ENCODE assay signal across 11 mouse cellular contexts in the genomic region with DNA sequence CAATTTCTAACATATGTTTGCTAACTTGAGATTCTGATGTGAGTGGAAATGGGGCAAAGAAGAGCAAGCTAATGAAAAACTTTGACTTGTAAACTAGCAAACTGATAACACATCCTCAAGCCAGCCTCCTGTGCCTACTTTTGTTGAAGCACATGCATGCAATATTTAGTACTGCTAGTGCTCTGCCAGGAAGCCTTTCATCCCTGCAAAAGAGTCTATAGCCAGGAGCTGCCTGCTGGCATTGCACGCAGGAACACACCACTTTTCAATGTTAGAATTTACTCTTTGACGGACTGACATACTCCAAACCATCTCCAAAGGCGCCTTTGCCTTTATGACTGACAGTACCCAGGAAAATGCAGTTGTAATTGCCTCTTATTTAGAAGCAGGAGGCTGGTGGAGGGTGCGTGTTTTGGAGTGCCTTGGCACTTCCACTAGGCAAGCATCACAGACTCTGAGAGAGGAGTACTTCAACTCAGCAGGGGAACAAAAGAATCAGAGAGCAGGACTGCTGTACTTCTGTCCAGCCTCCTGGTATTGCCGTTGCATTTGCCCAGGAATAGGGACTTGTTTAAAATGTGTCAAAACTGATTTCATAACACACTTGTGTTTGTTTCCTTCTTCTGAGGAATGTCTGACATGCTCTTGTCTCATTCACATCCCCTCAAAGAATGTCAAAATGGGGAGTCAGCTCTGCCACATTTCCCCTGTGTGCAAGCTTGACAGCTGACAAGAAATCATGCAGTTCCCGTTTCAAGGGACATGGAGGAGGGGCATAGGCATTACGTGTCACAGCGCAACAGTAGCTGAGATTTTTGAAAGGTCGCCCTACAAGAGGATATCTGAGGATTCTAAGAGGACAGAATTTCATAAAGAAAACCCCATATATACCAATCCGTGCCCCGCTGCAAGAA.
"Had no signal": no experiment of that assay in that cellular context is flagged by ENCODE, and none has a peak within 500 bp of the region (broad histone marks: within the 10 kb centered on the region; RNA-seq: fewer than 3 reads in every experiment).

No protein-coding gene starts in this region.

- ATAC-seq: liver, embryonic 12.5 days had no signal

- H3K4me1 ChIP-seq: kidney, embryonic 15.5 days; limb, embryonic 15.5 days; liver, embryonic 12.5 days; neural tube, embryonic 12.5 days had no signal

- H3K27ac ChIP-seq: kidney, embryonic 15.5 days; left cerebral cortex, adult 2 months; limb, embryonic 15.5 days; liver, embryonic 12.5 days; neural tube, embryonic 12.5 days; stomach, postnatal 0 days had no signal

- H3K4me2 ChIP-seq: kidney, embryonic 15.5 days; limb, embryonic 15.5 days; liver, embryonic 12.5 days; lung, embryonic 14.5 days; neural tube, embryonic 12.5 days had no signal

- H3K9me3 ChIP-seq: kidney, embryonic 15.5 days; limb, embryonic 15.5 days; liver, embryonic 12.5 days; neural tube, embryonic 12.5 days had no signal

- H3K36me3 ChIP-seq: kidney, embryonic 15.5 days; limb, embryonic 15.5 days; liver, embryonic 12.5 days; neural tube, embryonic 12.5 days had no signal

- H3K9ac ChIP-seq: kidney, embryonic 15.5 days; limb, embryonic 15.5 days; liver, embryonic 12.5 days; lung, embryonic 14.5 days; neural tube, embryonic 12.5 days had no signal

- H3K4me3 ChIP-seq: kidney, embryonic 15.5 days; left cerebral cortex, adult 2 months; limb, embryonic 15.5 days; liver, embryonic 12.5 days; neural tube, embryonic 12.5 days had no signal

- H3K27me3 ChIP-seq: kidney, embryonic 15.5 days; limb, embryonic 15.5 days; liver, embryonic 12.5 days; neural tube, embryonic 12.5 days had no signal

- DNase-seq: kidney, adult 2 months; kidney, postnatal 14 days; lung, embryonic 14.5 days; thymus, adult 18-20 months; thymus, postnatal 25 days had no signal
